Mouse (Mus musculus) liver, postnatal 0 days (tissue): Measurements from ENCODE around the gene Mrps26. TPM values are rescaled to one million over a fixed set of nuclear protein-coding genes. Genes with fewer than 3 reads are reported as not detected.

Source experiments
- ATAC-seq: fragments of 200-750 bp; cut with Nextera tagmentation; 2 replicates; pipeline ENCODE4 v1.8.0; 2017; ENCODE audit warnings: mild to moderate bottlenecking, moderate library complexity
- DNase-seq: peaks from one replicate; pipeline ENCODE4 v3.0.0-alpha.2; 2016
- H3K27ac ChIP-seq: fragments of 300-500 bp; sonication (generic); 2 replicates; pipeline ENCODE4 v1.5.1; 2014; ENCODE audit warnings: antibody characterized with exemption, moderate library complexity, mild to moderate bottlenecking, low read depth
- H3K27me3 ChIP-seq: fragments of 300-500 bp; sonication (generic); 2 replicates; pipeline ENCODE4 v1.6.1; 2014; ENCODE audit warnings: low read length, control low read depth, mixed read lengths; ENCODE audit not compliant: insufficient read depth
- H3K36me3 ChIP-seq: fragments of 300-500 bp; sonication (generic); replicated peaks from 2 replicates; pipeline ENCODE4 v1.6.1; 2014; ENCODE audit warnings: mild to moderate bottlenecking, control low read depth, low read length, moderate library complexity, mixed read lengths; ENCODE audit not compliant: insufficient read depth
- H3K4me1 ChIP-seq: fragments of 300-500 bp; sonication (generic); 2 replicates; pipeline ENCODE4 v1.6.1; 2014; ENCODE audit warnings: antibody characterized with exemption, mild to moderate bottlenecking, control low read depth; ENCODE audit not compliant: insufficient read depth
- H3K4me2 ChIP-seq: fragments of 300-500 bp; sonication (generic); 2 replicates; pipeline ENCODE4 v1.6.1; 2014; ENCODE audit warnings: low read depth, mild to moderate bottlenecking, low read length, moderate library complexity, mixed read lengths
- H3K4me3 ChIP-seq: fragments of 300-500 bp; sonication (generic); 2 replicates; pipeline ENCODE4 v1.5.1; 2014; ENCODE audit warnings: low read depth, low read length
- H3K9ac ChIP-seq: fragments of 300-500 bp; sonication (generic); replicated peaks from 2 replicates; pipeline ENCODE4 v1.6.1; 2014; ENCODE audit warnings: mild to moderate bottlenecking, moderate library complexity
- H3K9me3 ChIP-seq: fragments of 300-500 bp; sonication (generic); 2 replicates; pipeline ENCODE4 v1.6.1; 2016; ENCODE audit warnings: mild to moderate bottlenecking, control low read depth, low read length, mixed read lengths
- CTCF ChIP-seq: sonication (generic); IDR thresholded peaks from 2 replicates; pipeline ENCODE4 v1.5.1; 2016; ENCODE audit warnings: antibody characterized with exemption, low read depth
- EP300 ChIP-seq: IDR thresholded peaks from 2 replicates; pipeline ENCODE4 v1.6.1; 2016; ENCODE audit warnings: antibody characterized with exemption, low read depth, mild to moderate bottlenecking
- WGBS: fragments of 180-500 bp; shearing (Covaris S2); extraction: QIAGEN DNeasy Blood & Tissue Kit; methylation state at CpG from one replicate; pipeline ENCODE4 v1.1.7; 2014; ENCODE audit not compliant: insufficient replicate concordance; 5-methylcytosine and 5-hydroxymethylcytosine counted together
- microRNA-seq: library from miRNA; unstranded; fragments of <30 nt; microRNA quantifications from one replicate; pipeline ENCODE4, GENCODE M21; 2016
- polyA plus RNA-seq: library from polyadenylated mRNA; unstranded; fragments of >200 nt; fragmentation: Nextera tagmentation; extraction: Ambion mirVana; gene quantifications from 2 replicates; pipeline ENCODE4 v1.2.1, GENCODE M21; 2015

Gene Mrps26
- polyA plus RNA-seq, 1 experiment from 2014 or later, result 38.8 TPM

DNA sequence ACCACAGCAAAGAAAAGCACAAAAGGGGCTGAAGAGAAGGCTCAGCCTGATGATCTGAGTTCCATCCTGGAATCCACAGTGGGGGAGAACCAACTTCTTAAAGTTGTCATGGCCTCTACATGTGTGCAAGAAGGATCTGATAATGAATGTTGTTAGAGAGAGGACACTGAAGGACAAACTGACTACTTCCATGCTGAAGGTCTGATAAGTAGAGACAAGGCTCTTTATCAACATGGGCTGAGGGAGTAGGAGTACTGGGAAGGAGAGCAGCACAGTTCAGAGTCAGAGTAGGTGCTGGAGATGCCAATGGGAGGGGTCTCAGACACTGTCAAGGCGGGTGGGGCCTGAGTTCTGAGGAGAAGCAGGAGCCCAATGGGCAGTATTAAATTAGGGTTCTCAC lies 32.1 kb downstream of the Mrps26 start:
- Histone ChIP-seq H3K4me2 (no peak overlapping the region), H3K9ac (no peak overlapping the region), H3K4me1 (no peaks in the 10 kb centered on the region), H3K36me3 (peaks cover 37% of the 10 kb centered on the region), H3K27ac (no peak overlapping the region), H3K9me3 (no peaks in the 10 kb centered on the region), H3K4me3 (no peak overlapping the region), H3K27me3 (no peaks in the 10 kb centered on the region)
- 85% methylated on average over 1 of the region's 1 CpGs for WGBS
- ATAC-seq, result no peak
- DNase-seq, result no peak
- no peak for TF ChIP-seq EP300
- no peak for TF ChIP-seq CTCF

DNA sequence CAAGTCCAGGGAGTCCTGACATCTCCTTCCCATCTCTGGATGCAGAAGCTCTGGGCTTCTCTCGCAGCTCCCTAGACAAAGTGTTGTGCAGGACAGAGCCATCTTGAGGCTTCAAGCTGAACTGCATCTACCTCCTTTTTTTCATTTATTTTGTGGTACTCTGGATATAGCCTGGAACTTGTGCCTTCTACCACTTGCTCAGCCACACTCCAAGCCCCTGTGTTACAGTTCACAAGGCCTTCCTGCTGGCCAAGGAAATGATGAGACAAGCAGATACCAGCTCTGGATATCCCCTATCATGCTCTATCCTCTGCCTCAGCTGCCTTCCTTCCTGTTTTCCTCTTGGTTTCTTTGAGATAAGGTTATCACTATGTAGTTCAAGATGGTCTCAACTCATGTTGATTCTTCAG lies 34.1 kb downstream of the Mrps26 start:
- peaks cover 31% of the 10 kb centered on the region for H3K36me3 ChIP-seq
- H3K9ac ChIP-seq, result no peak overlapping the region
- ATAC-seq (no peak), DNase-seq (no peak)
- no peaks in the 10 kb centered on the region for H3K27me3 ChIP-seq
- H3K4me1 ChIP-seq, result no peaks in the 10 kb centered on the region
- no peak overlapping the region for H3K4me3 ChIP-seq
- no peak overlapping the region for H3K4me2 ChIP-seq
- H3K27ac ChIP-seq, result no peak overlapping the region
- H3K9me3 ChIP-seq, result no peaks in the 10 kb centered on the region
- TF ChIP-seq CTCF (peak; percentile 65), EP300 (no peak)
- WGBS, result 20% methylated on average over 1 of the region's 1 CpGs

DNA sequence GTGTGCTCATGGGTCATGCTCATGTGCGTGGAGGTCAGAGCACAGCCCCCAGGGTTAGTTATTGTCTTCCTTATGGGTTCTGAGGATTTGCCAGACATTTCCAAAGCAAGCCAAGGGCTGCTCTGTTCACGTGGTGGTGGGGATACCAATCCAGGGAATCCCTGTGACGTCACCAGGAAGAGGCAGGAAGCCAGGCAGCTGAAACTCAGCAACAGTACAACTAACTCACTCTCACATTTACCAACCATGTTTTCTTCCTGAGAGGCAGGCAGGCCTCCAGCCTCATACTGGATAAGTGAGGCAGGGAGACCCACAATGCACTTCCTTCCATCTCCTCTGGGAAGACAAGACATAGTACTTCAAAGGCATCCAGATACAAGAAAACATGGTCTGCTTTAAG lies 34.9 kb downstream of the Mrps26 start:
- Histone ChIP-seq H3K4me1 (no peaks in the 10 kb centered on the region), H3K36me3 (peaks cover 36% of the 10 kb centered on the region), H3K4me2 (no peak overlapping the region), H3K9me3 (no peaks in the 10 kb centered on the region), H3K27ac (no peak overlapping the region), H3K9ac (no peak overlapping the region), H3K4me3 (no peak overlapping the region), H3K27me3 (no peaks in the 10 kb centered on the region)
- DNase-seq (no peak), ATAC-seq (no peak)
- TF ChIP-seq CTCF (no peak), EP300 (no peak)
- WGBS, result 72% methylated on average over 3 of the region's 3 CpGs

DNA sequence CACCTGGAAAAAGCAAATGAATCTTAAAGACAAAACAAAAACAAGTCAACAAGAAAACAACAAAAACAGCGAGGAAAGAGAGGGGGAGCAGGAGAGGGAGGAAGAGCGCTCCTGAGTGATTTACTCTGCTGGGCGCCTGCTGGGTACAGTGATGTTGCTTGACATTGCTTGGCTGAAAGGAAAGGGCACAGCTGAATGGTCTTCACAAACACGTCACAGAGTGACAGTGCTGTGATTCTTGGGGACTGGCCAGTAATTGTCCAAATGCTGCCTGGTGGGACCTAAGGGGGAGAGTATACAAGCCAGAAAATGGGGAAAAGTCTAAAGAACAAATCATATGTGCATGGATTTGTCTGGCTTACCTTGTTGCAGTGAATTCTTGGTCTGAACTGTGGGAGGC lies 38.7 kb downstream of the Mrps26 start:
- TF ChIP-seq EP300 (no peak), CTCF (no peak)
- ATAC-seq (no peak), DNase-seq (no peak)
- H3K4me2 ChIP-seq, result no peak overlapping the region
- no peaks in the 10 kb centered on the region for H3K4me1 ChIP-seq
- H3K9ac ChIP-seq, result no peak overlapping the region
- 85% methylated on average over 4 of the region's 4 CpGs for WGBS
- peaks cover 32% of the 10 kb centered on the region for H3K36me3 ChIP-seq
- H3K9me3 ChIP-seq, result no peaks in the 10 kb centered on the region
- no peak overlapping the region for H3K27ac ChIP-seq
- H3K27me3 ChIP-seq, result no peaks in the 10 kb centered on the region
- no peak overlapping the region for H3K4me3 ChIP-seq

DNA sequence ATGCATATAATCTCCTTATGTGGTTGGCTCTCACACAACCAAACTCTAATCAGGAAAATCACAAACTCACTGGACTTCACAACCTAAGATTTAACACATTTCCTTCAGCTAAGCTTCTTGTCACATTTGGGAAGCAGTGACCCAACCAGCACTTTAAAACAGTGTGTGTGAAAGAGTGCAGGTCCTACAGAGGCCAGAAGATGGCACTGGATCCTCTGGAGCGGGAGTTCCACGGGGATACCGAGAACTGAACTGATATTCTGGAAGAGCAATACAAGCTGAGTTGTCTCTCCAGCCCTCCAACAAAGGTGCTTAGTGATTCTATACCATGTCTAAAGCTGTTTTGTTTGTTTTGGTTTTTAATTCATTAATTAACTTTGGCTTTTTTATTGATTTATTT lies 49.5 kb downstream of the Mrps26 start:
- Histone ChIP-seq H3K4me3 (no peak overlapping the region), H3K4me1 (no peaks in the 10 kb centered on the region), H3K27ac (no peak overlapping the region), H3K36me3 (peaks cover 19% of the 10 kb centered on the region), H3K9me3 (no peaks in the 10 kb centered on the region), H3K9ac (no peak overlapping the region), H3K27me3 (no peaks in the 10 kb centered on the region), H3K4me2 (no peak overlapping the region)
- DNase-seq (no peak), ATAC-seq (no peak)
- peak; percentile 66 for TF ChIP-seq CTCF
- no peak for TF ChIP-seq EP300
- 68% methylated on average over 3 of the region's 3 CpGs for WGBS

Small RNA genes lying within 50 kb of the gene (microRNA-seq; reads per million reads assigned to microRNA genes)
- not detected for gene Gm23876

Other genes with a start within 250 kb of the Mrps26 start
- 1.4 and 1.7 TPM in 2 replicates for gene Cpxm1, start 166.2 kb upstream of the Mrps26 start, polyA plus RNA-seq
- gene Gm28372, start 158.5 kb upstream of the Mrps26 start, polyA plus RNA-seq, result not detected in 2 replicates
- not detected in 2 replicates for gene 1700020A23Rik, start 158.5 kb upstream of the Mrps26 start, polyA plus RNA-seq
- gene Tmem239, start 157.3 kb upstream of the Mrps26 start, polyA plus RNA-seq, result not detected in 2 replicates
- 19.4 and 22.8 TPM in 2 replicates for gene Vps16, start 139.4 kb upstream of the Mrps26 start, polyA plus RNA-seq
- 3.8 TPM in 2 replicates for gene Pced1a, start 139.0 kb upstream of the Mrps26 start, polyA plus RNA-seq
- gene Ptpra, start 113.5 kb upstream of the Mrps26 start, polyA plus RNA-seq, result 18.4 and 18.7 TPM in 2 replicates
- gene Oxt, start 12.4 kb downstream of the Mrps26 start, polyA plus RNA-seq, result not detected in 2 replicates
- not detected in 2 replicates for gene Avp, start 18.8 kb downstream of the Mrps26 start, polyA plus RNA-seq
- 5.9 and 7.2 TPM in 2 replicates for gene Fastkd5, start 66.3 kb downstream of the Mrps26 start, polyA plus RNA-seq
- gene Ubox5, start 66.3 kb downstream of the Mrps26 start, polyA plus RNA-seq, result 2.6 TPM in 2 replicates
- 1.2 TPM in 2 replicates for gene Lzts3, start 79.1 kb downstream of the Mrps26 start, polyA plus RNA-seq
- gene Ddrgk1, start 100.9 kb downstream of the Mrps26 start, polyA plus RNA-seq, result 71.4 and 71.8 TPM in 2 replicates
- 30.4 and 31.2 TPM in 2 replicates for gene Itpa, start 103.9 kb downstream of the Mrps26 start, polyA plus RNA-seq
- not detected in 2 replicates for gene Slc4a11, start 133.8 kb downstream of the Mrps26 start, polyA plus RNA-seq